Mouse (Mus musculus): ENCODE data around the gene Robo1.

GRCm38 (mm10) chr16:72913134-72913533 is 605.0 kb downstream of the Robo1 start:
- no peak for TF ChIP-seq POLR2A (IDR thresholded peaks at IDR 0.05; ENCODE audit: borderline replicate concordance, low read depth, low read length)
- TF ChIP-seq CTCF (IDR thresholded peaks at IDR 0.05; ENCODE audit: low read depth, low read length) = no peak
